Mouse (Mus musculus): ENCODE measurements around the gene Gpd1.
A peak's percentile ranks its signal among the peaks of the same experiment; 100 is the strongest.
"Not testable (repeated sequence)": the region's sequence is repeated elsewhere in the genome, so short reads cannot be mapped to it uniquely, and the experiment has no call there.

Gene Gpd1

DNA sequence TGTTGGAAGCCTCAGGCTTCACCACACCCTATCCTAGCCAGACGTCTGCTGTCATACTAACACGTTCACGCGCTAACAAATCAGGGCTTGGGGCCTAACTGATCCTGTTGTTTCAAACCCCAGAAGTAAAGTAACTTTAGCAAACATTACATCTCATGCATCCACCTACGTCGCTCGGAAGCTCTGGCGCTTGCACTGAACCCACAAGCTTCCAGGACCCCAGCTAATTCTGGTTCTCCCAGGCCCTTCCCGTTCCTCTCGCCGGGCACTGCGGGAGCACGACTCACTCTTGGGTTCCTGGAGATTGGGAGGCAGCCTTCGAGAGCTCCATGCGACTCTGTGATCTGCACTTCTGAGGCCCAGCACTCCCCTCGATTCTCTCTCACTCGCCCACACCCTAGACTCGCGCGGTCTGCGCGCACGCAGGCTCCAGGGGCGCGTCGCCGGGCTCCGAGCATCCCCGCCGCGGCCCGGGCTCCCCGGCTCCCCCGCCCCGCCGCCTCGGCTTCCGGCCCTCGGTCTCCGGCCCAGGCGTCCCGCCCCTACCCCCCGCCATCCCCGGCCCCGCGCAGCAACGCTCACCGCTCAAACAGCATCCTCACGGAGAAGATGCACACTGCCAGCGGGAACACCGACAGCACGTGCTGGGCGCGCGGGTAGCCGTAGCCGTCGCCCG lies 54.4 kb downstream of the Gpd1 start:
- no peak for DNase-seq (ENCODE audit: low read depth, low spot score)

DNA sequence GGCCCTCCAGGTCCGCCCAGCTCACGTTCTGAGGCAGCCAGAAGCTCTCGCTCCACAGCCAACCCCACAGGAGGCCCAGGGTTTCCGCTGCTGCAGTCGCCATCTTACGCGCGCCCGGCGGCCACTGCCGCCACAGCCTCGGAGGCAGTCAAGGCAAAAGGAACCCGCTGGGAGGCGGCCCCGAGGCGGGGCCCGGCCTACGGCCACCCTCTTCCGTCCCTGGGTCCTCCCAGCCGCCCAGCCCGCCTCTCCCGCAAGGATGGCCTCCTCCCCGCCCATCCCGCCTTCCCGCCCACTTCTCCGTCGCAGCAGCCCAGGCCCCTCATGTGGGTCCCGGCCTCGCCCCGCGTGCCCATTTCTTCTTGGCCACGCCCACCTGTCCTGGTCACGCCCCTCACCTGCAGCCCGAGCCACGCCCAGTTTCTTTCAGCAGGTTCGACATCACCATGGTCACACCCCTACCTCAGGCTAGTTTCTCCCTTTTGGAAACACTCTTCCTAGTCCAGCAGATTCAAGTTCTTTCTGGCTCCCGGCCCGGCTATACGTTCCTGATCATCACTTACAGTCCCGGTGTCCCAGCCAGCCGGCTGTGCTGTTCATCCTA lies 55.1 kb downstream of the Gpd1 start:
- peak; percentile 47 for DNase-seq (ENCODE audit: low read depth, low spot score)

DNA sequence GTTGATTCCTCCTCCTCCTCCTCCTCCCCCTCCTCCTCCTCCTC lies 55.4 kb downstream of the Gpd1 start, which contains the start of gene Cers5:
Cers5 (minus strand) TSS at position 5 of the 44 bp plus-strand sequence.
- DNase-seq (ENCODE audit: low read depth, low spot score) = not testable (repeated sequence)

DNA sequence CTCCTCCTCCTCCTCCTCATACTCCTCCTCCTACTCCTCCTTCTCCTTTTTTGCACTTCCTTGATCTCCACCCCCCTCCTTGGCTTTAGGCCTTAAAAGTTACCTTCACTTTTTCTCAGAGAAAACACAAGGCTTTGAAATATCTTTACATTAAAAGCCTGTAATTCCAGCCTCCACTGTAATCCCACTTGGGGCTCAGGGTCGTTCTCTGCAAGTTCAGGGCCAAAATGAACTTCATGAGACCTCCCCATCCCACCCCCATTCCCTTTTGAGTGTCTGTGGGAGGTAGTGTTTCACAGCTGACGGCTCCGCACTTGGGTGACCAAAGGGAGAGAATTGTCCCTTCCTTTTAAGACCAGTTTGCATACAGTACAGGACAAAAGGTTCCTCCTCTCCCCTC lies 55.6 kb downstream of the Gpd1 start:
- DNase-seq (ENCODE audit: low read depth, low spot score) = no peak

All from retina, postnatal 7 days (tissue).